Mouse (Mus musculus): Measurements from ENCODE around the gene Hdac8.

- no peak for TF ChIP-seq POLR2A (IDR thresholded peaks at IDR 0.05; ENCODE audit: control insufficient read depth in 1 of 2, insufficient read depth in 1 of 2, low read depth in 1 of 2, low read length in 2 of 2, poor library complexity in 1 of 2)
- TF ChIP-seq NELFE (IDR thresholded peaks at IDR 0.05; ENCODE audit: low read depth, low read length) = no peak
- TF ChIP-seq SMC3 (IDR thresholded peaks at IDR 0.05; ENCODE audit: low read depth, low read length) = no peak
- TF ChIP-seq SIN3A (IDR thresholded peaks at IDR 0.05; ENCODE audit: low read length) = no peak
- no peak for TF ChIP-seq MEF2A (IDR thresholded peaks at IDR 0.05; ENCODE audit: extremely low read depth, insufficient replicate concordance, low read depth, low read length, poor library complexity, severe bottlenecking)
- TF ChIP-seq CTCF (IDR thresholded peaks at IDR 0.05 in 2 of 3, conservative IDR thresholded peaks at IDR 0.05 in 1 of 3; ENCODE audit: control insufficient read depth in 1 of 3, insufficient read depth in 1 of 3, low read depth in 2 of 3, low read length in 3 of 3, poor library complexity in 1 of 3, severe bottlenecking in 1 of 3) = no peak
- TF ChIP-seq POLR2AphosphoS2 (IDR thresholded peaks at IDR 0.05; ENCODE audit: low read length) = no peak
- TF ChIP-seq EP300 (IDR thresholded peaks at IDR 0.05; ENCODE audit: low read depth in 1 of 2, low read length in 2 of 2) = no peak
- no peak for TF ChIP-seq ELF1 (IDR thresholded peaks at IDR 0.05; ENCODE audit: low read depth, low read length)
- TF ChIP-seq ZNF384 (IDR thresholded peaks at IDR 0.05; ENCODE audit: low read depth, low read length) = no peak
- TF ChIP-seq HCFC1 (IDR thresholded peaks at IDR 0.05; ENCODE audit: low read depth, low read length) = no peak
These were observed 251.3 kb downstream of the Hdac8 start for GRCm38 (mm10) chrX:102253892-102254291.

Measured in MEL (cell line).